Mouse (Mus musculus): ENCODE measurements around the gene Nipal1. TPM values are rescaled to one million over a fixed set of nuclear protein-coding genes. Genes with fewer than 3 reads are reported as not detected.

Nipal1 gene
- polyA plus RNA-seq, 1 experiment from 2014 or later = 0.68 TPM

DNA sequence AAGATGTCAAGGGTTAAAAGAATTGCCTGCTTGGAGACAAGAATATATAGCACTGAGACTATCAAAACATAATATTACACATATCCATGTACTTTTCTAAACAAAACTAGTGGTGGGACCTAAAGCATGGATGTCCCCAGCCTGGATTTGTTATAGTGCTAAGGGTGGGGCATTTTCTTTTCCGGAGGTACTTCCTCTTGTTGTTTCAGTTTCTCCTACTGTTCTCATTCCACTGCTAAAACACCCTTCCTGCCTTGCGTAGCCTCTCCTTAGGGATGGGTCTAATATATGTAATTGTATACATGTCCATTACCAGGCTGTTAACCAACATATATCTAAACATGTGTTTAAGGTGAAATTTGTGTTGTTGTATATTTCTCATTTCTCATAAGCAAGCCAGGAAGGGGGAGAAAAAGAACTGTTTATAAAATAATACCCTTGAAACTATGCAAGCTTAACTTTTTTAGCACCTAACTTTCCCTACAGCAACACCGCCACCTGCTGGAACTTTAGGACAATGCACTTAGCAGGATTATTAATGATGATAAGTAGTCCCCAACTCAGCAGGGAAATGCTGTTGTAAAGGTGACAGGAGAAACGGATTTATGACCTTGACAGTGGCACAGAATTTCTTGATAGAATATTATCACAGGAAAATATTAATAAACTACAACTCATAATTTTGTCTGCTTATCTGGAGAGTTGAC, 63.1 kb downstream of the Nipal1 start:
- no peak overlapping the region for H3K27ac ChIP-seq
- no peaks in the 10 kb centered on the region for H3K9me3 ChIP-seq
- H3K27me3 ChIP-seq (ENCODE audit: insufficient read depth, poor library complexity, severe bottlenecking) = no peaks in the 10 kb centered on the region
- no peak overlapping the region for H3K4me3 ChIP-seq
- H3K36me3 ChIP-seq = no peaks in the 10 kb centered on the region
- WGBS = 30% methylated on average over 4 of the region's 4 CpGs
- DNase-seq (ENCODE audit: low spot score) = no peak
- no peaks in the 10 kb centered on the region for H3K4me1 ChIP-seq

- no peaks in the 10 kb centered on the region for H3K27me3 ChIP-seq (ENCODE audit: insufficient read depth, poor library complexity, severe bottlenecking)
- no peaks in the 10 kb centered on the region for H3K36me3 ChIP-seq
- no peaks in the 10 kb centered on the region for H3K4me1 ChIP-seq
- no peak for DNase-seq (ENCODE audit: low spot score)
- WGBS = 53% methylated on average over 7 of the region's 7 CpGs
- H3K27ac ChIP-seq = no peak overlapping the region
- H3K4me3 ChIP-seq = no peak overlapping the region
- H3K9me3 ChIP-seq = no peaks in the 10 kb centered on the region
Measured at GRCm38 (mm10) chr5:72720587-72720986, 73.0 kb downstream of the Nipal1 start.

Other genes with a start within 250 kb of the Nipal1 start
- gene Corin, start 143.3 kb upstream of the Nipal1 start, polyA plus RNA-seq (2016; fragmentation: Nextera tagmentation; extraction: Ambion mirVana) = 13.7 and 19.8 TPM in 2 replicates
- 14.1 and 19.7 TPM in 2 replicates for gene Nfxl1, start 88.1 kb upstream of the Nipal1 start, polyA plus RNA-seq (2016; fragmentation: Nextera tagmentation; extraction: Ambion mirVana)
- gene Zar1, start 66.5 kb upstream of the Nipal1 start, polyA plus RNA-seq (2016; fragmentation: Nextera tagmentation; extraction: Ambion mirVana) = 0.38 and 1.7 TPM in 2 replicates
- gene Gm5868, start 60.2 kb upstream of the Nipal1 start, polyA plus RNA-seq (2016; fragmentation: Nextera tagmentation; extraction: Ambion mirVana) = 0.43 and 1.3 TPM in 2 replicates
- gene Cnga1, start 3.5 kb upstream of the Nipal1 start, polyA plus RNA-seq (2016; fragmentation: Nextera tagmentation; extraction: Ambion mirVana) = not detected in 2 replicates
- not detected in 2 replicates for gene Txk, start 105.0 kb downstream of the Nipal1 start, polyA plus RNA-seq (2016; fragmentation: Nextera tagmentation; extraction: Ambion mirVana)
- 7.5 and 12.1 TPM in 2 replicates for gene Tec, start 220.7 kb downstream of the Nipal1 start, polyA plus RNA-seq (2016; fragmentation: Nextera tagmentation; extraction: Ambion mirVana)

Data from heart, embryonic 10.5 days (tissue).